Mouse (Mus musculus) embryo, embryonic 10 days (tissue): ENCODE measurements around the gene Vmp1.

Experiments
- DNase-seq: peaks from one replicate; pipeline ENCODE4 v3.0.0-alpha.2; 2015; ENCODE audit warnings: low spot score

The Vmp1 gene

GRCm38 (mm10) chr11:86568425-86568824, 115.2 kb downstream of the Vmp1 start:
- DNase-seq: peak; percentile 41

- DNase-seq: no peak
Observed at GRCm38 (mm10) chr11:86558258-86558657, 125.4 kb downstream of the Vmp1 start.

- no peak for DNase-seq
Observed at GRCm38 (mm10) chr11:86553525-86553924, 130.1 kb downstream of the Vmp1 start.

GRCm38 (mm10) chr11:86547412-86547811, 136.2 kb downstream of the Vmp1 start:
- no peak for DNase-seq

- DNase-seq: peak; percentile 14
Observed at GRCm38 (mm10) chr11:86545556-86545955, 138.1 kb downstream of the Vmp1 start.

- peak; percentile 100 for DNase-seq
Observed at GRCm38 (mm10) chr11:86544639-86545299, 138.9 kb downstream of the Vmp1 start, which contains the start of the genes Rps6kb1 and Tubd1. Gene Rps6kb1, minus strand, starts transcription at chr11:86544805. Gene Tubd1, plus strand, starts transcription at chr11:86544991.

GRCm38 (mm10) chr11:86543960-86544638, 139.5 kb downstream of the Vmp1 start:
- peak; percentile 35 for DNase-seq

- DNase-seq: no peak
Observed at GRCm38 (mm10) chr11:86542851-86543250, 140.8 kb downstream of the Vmp1 start.

- no peak for DNase-seq
Observed at GRCm38 (mm10) chr11:86540476-86540845, 143.2 kb downstream of the Vmp1 start.

GRCm38 (mm10) chr11:86539716-86540475, 143.7 kb downstream of the Vmp1 start:
- no peak for DNase-seq

- no peak for DNase-seq
Observed at GRCm38 (mm10) chr11:86538786-86539185, 144.8 kb downstream of the Vmp1 start.

- no peak for DNase-seq
Observed at GRCm38 (mm10) chr11:86534201-86534910, 149.3 kb downstream of the Vmp1 start.
